In the genomic region with DNA sequence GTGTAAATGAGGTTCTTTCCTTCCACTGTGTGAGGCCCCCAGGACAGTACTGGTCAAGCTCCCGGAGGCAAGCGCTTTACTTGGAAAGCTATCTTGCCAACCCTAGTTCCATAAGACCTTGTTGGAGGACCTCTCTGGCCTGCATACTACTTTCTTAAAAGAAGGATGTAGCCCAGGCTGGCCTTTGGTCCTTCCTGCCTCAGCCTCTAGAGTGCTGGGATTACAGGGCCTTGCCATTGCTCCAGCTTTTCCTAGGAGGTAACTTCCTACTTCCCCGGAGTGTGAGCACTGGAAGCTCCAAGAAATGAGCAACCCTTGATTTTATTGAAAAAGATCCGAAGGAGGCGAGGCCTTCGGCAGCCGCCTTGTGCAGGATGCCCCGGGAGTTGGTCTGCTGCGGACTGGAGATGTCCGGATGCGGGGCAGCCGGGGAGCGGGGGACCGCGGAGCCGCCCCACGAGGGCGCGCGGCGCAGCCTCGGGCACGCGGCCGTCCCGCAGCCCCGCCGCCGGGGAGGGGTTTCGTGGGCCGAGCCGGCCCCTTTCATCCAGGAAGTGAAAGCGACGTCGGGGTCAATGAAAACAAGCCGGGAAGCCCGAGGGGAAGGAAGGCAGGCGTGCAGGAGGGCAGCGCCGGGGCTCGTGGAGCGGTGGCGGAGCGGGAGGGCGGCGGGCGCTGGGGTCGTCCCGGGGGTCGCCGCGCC, we compare ENCODE assay signal across 8 mouse cellular contexts. TPM values are rescaled to one million over a fixed set of nuclear protein-coding genes. Genes with fewer than 3 reads are reported as not detected.
A peak's percentile ranks its signal among the peaks of the same experiment; 100 is the strongest.
DNase-seq lines count a peak whose midpoint lies in the region; ATAC-seq and TF ChIP-seq lines count a peak whose summit lies in the region.

A gene (plus strand): TSS at position 557 of the 703 bp plus-strand sequence.

- TF ChIP-seq CTCF in MEL (IDR thresholded peaks at IDR 0.05 in 2 of 3, conservative IDR thresholded peaks at IDR 0.05 in 1 of 3; ENCODE audit: control insufficient read depth in 1 of 3, insufficient read depth in 1 of 3, low read depth in 2 of 3, low read length in 3 of 3, poor library complexity in 1 of 3, severe bottlenecking in 1 of 3) = no peak
- no peak for TF ChIP-seq CTCF in olfactory bulb, adult 2 months (IDR thresholded peaks at IDR 0.05; ENCODE audit: insufficient read depth, low read depth, low read length)

- peak within 1 kb of the TSS; percentile 79 for H3K9ac ChIP-seq in MEL (ENCODE audit: control insufficient read depth, low read depth, low read length, poor library complexity, severe bottlenecking)
- H3K9ac ChIP-seq in lung, embryonic 15.5 days = peak within 1 kb of the TSS; percentile 88

- peak; percentile 78 for DNase-seq in MEL (ENCODE audit: low read depth, low spot score)
- peak; percentile 80 for DNase-seq in cerebellum, adult 9-10 months
- peak; percentile 48 for DNase-seq in layer of hippocampus, adult 9-10 months (ENCODE audit: low spot score)
- DNase-seq in thymus, adult 18-20 months = peak; percentile 69 to 70

- ATAC-seq in frontal cortex, adult (ENCODE audit: low TSS enrichment) = peak; percentile 87
- ATAC-seq in hematopoietic stem cell, adult 5-6 weeks (replicated peaks in 1 of 2; ENCODE audit: insufficient read depth in 1 of 2, low FRiP score in 2 of 2, low TSS enrichment in 1 of 2, low read depth in 1 of 2, poor library complexity in 2 of 2, severe bottlenecking in 2 of 2) = peak; percentile 13 to 48; a peak in 3 of 4 replicates
- peak; percentile 77 for ATAC-seq in lung, embryonic 15.5 days (ENCODE audit: borderline replicate concordance, extremely low read depth, low FRiP score, low TSS enrichment)

- TF ChIP-seq EP300 in MEL (IDR thresholded peaks at IDR 0.05; ENCODE audit: low read depth in 1 of 2, low read length in 2 of 2) = no peak

- no peaks in the 10 kb centered on the region for H3K27me3 ChIP-seq in MEL (ENCODE audit: control insufficient read depth in 1 of 2, insufficient read depth in 2 of 2, low read length in 2 of 2)
- H3K27me3 ChIP-seq in lung, embryonic 15.5 days = no peaks in the 10 kb centered on the region

- peaks cover under 1 to 29% of the 10 kb centered on the region in 2 experiments; a peak in 3 of 4 replicates for H3K36me3 ChIP-seq in MEL (ENCODE audit: control insufficient read depth in 1 of 2, insufficient read depth in 2 of 2, low read length in 2 of 2)
- H3K36me3 ChIP-seq in lung, embryonic 15.5 days = 0 out of 2 replicates have a peak, but pooled peaks cover 7% of the 10 kb centered on the region

- peak; percentile 75 to 77 for TF ChIP-seq POLR2A in MEL (IDR thresholded peaks at IDR 0.05; ENCODE audit: control insufficient read depth in 1 of 2, insufficient read depth in 1 of 2, low read depth in 1 of 2, low read length in 2 of 2, poor library complexity in 1 of 2)
- TF ChIP-seq POLR2A in olfactory bulb, adult 2 months (IDR thresholded peaks at IDR 0.05; ENCODE audit: insufficient read depth, low read depth, low read length) = peak; percentile 75

- WGBS in lung, embryonic 15.5 days = 9% methylated on average over 27 of the region's 52 CpGs
- 6% methylated on average over 50 of the region's 52 CpGs for WGBS in olfactory bulb, adult 2 months

- peak within 1 kb of the TSS; percentile 75 for H3K4me2 ChIP-seq in lung, embryonic 15.5 days

- peaks cover 38% of the 10 kb centered on the region for H3K79me2 ChIP-seq in MEL (ENCODE audit: control insufficient read depth, insufficient read depth, low read length, poor library complexity)

- TF ChIP-seq RAD21 in MEL (IDR thresholded peaks at IDR 0.05; ENCODE audit: low read depth, low read length) = no peak

- H3K27ac ChIP-seq in MEL (ENCODE audit: control insufficient read depth, low read depth, low read length) = peak within 1 kb of the TSS; percentile 50
- peak within 1 kb of the TSS; percentile 87 for H3K27ac ChIP-seq in lung, embryonic 15.5 days
- peak within 1 kb of the TSS; percentile 62; the same call in 1 of the 2 replicates for H3K27ac ChIP-seq in olfactory bulb, adult 2 months (ENCODE audit: insufficient read depth, low read depth, low read length)

- no peaks in the 10 kb centered on the region for H3K9me3 ChIP-seq in MEL (replicated peaks; ENCODE audit: insufficient read depth, low read length)
- H3K9me3 ChIP-seq in lung, embryonic 15.5 days = no peaks in the 10 kb centered on the region

- H3K4me3 ChIP-seq in MEL (ENCODE audit: control insufficient read depth in 1 of 2, insufficient read depth in 1 of 2, low read depth in 2 of 2, low read length in 2 of 2) = peak within 1 kb of the TSS; percentile 83 to 94
- peak within 1 kb of the TSS; percentile 97 for H3K4me3 ChIP-seq in lung, embryonic 15.5 days
- peak within 1 kb of the TSS; percentile 95 for H3K4me3 ChIP-seq in olfactory bulb, adult 2 months (ENCODE audit: insufficient read depth, low read depth, low read length)

- peaks cover 4 to 16% of the 10 kb centered on the region in 2 experiments; a peak in 3 of 4 replicates for H3K4me1 ChIP-seq in MEL (ENCODE audit: control insufficient read depth in 1 of 2, insufficient read depth in 2 of 2, low read length in 2 of 2)
- H3K4me1 ChIP-seq in lung, embryonic 15.5 days = peaks cover 33% of the 10 kb centered on the region
- no peaks in the 10 kb centered on the region; the same call in 1 of the 2 replicates for H3K4me1 ChIP-seq in olfactory bulb, adult 2 months (ENCODE audit: control insufficient read depth, insufficient read depth, low read length)

TF ChIP-seq in MEL, 35 proteins besides CTCF, POLR2A, EP300 and RAD21 (continues in another document):
- TF ChIP-seq POLR2AphosphoS2 (IDR thresholded peaks at IDR 0.05; ENCODE audit: low read length) (peak; percentile 60; the same call in 1 of the 2 replicates), ZKSCAN1 (IDR thresholded peaks at IDR 0.05; ENCODE audit: low read depth, low read length) (peak; percentile 13; the same call in 1 of the 2 replicates), TCF12 (IDR thresholded peaks at IDR 0.05; ENCODE audit: low read depth, low read length) (0 out of 2 replicates have a peak, but pooled peaks have one; percentile 15), MAFK (IDR thresholded peaks at IDR 0.05; ENCODE audit: borderline replicate concordance, low read depth, low read length) (no peak), KAT2A (conservative IDR thresholded peaks at IDR 0.05; ENCODE audit: low read depth, low read length) (no peak; the same call in 1 of the 2 replicates), NELFE (IDR thresholded peaks at IDR 0.05; ENCODE audit: low read depth, low read length) (peak; percentile 78; the same call in 1 of the 2 replicates), SMC3 (IDR thresholded peaks at IDR 0.05; ENCODE audit: low read depth, low read length) (no peak), E2F4 (IDR thresholded peaks at IDR 0.05; ENCODE audit: borderline replicate concordance, low read depth, low read length) (no peak), MAZ (IDR thresholded peaks at IDR 0.05; ENCODE audit: low read depth, low read length) (0 out of 2 replicates have a peak, but pooled peaks have one; percentile 29), SIN3A (IDR thresholded peaks at IDR 0.05; ENCODE audit: low read length) (peak; percentile 55), MYC (IDR thresholded peaks at IDR 0.05; ENCODE audit: low read depth, low read length) (no peak), ZMIZ1 (IDR thresholded peaks at IDR 0.05; ENCODE audit: low read depth, low read length) (no peak), BHLHE40 (IDR thresholded peaks at IDR 0.05; ENCODE audit: borderline replicate concordance, low read depth, low read length) (no peak), MXI1 (IDR thresholded peaks at IDR 0.05; ENCODE audit: low read depth, low read length) (peak; percentile 83), JUND (IDR thresholded peaks at IDR 0.05; ENCODE audit: low read depth, low read length) (no peak), MEF2A (IDR thresholded peaks at IDR 0.05; ENCODE audit: extremely low read depth, insufficient replicate concordance, low read depth, low read length, poor library complexity, severe bottlenecking) (no peak), ZNF384 (IDR thresholded peaks at IDR 0.05; ENCODE audit: low read depth, low read length) (no peak), ELF1 (IDR thresholded peaks at IDR 0.05; ENCODE audit: low read depth, low read length) (peak; percentile 74), USF2 (IDR thresholded peaks at IDR 0.05; ENCODE audit: borderline replicate concordance in 1 of 2, insufficient read depth in 1 of 2, low read depth in 1 of 2, low read length in 2 of 2) (no peak), TAL1 (IDR thresholded peaks at IDR 0.05; ENCODE audit: low read length) (no peak), ETS1 (IDR thresholded peaks at IDR 0.05; ENCODE audit: low read depth, low read length) (no peak), UBTF (IDR thresholded peaks at IDR 0.05; ENCODE audit: borderline replicate concordance, insufficient read depth, low read depth, low read length) (0 out of 2 replicates have a peak, but pooled peaks have one; percentile 58), POLR2AphosphoS5 (IDR thresholded peaks at IDR 0.05; ENCODE audit: borderline replicate concordance, low read depth, low read length) (no peak), CHD1 (IDR thresholded peaks at IDR 0.05; ENCODE audit: low read depth, low read length) (no peak), HCFC1 (IDR thresholded peaks at IDR 0.05; ENCODE audit: low read depth, low read length) (peak; percentile 79), MAX (IDR thresholded peaks at IDR 0.05; ENCODE audit: low read length) (peak; percentile 60), NRF1 (IDR thresholded peaks at IDR 0.05; ENCODE audit: insufficient read depth, low read depth, low read length, poor library complexity, severe bottlenecking) (peak; percentile 29; the same call in 1 of the 2 replicates), RCOR1 (IDR thresholded peaks at IDR 0.05; ENCODE audit: low read depth, low read length) (no peak), USF1 (IDR thresholded peaks at IDR 0.05; ENCODE audit: low read depth, low read length) (no peak), MYB (IDR thresholded peaks at IDR 0.05; ENCODE audit: low read depth, low read length) (no peak), ZC3H11A (IDR thresholded peaks at IDR 0.05; ENCODE audit: low read depth, low read length) (no peak), GATA1 (IDR thresholded peaks at IDR 0.05; ENCODE audit: low read depth, low read length) (no peak), GABPA (IDR thresholded peaks at IDR 0.05; ENCODE audit: low read depth, low read length) (no peak), TBP (IDR thresholded peaks at IDR 0.05; ENCODE audit: low read depth, low read length) (no peak)

RNA-seq across cellular contexts. Expression of the gene that starts here (rescaled TPM):
- 15.1 and 20.5 TPM in 2 replicates for total RNA-seq in MEL (2012; rRNA removed)
- 10 to 100 TPM in 1 of 2 experiments, not detected in 1; 23.4 TPM for polyA plus RNA-seq in MEL (2012; ENCODE audit: insufficient read depth in 1 of 2, insufficient read length in 2 of 2, low read depth in 1 of 2, low replicate concordance in 2 of 2, missing spikeins in 1 of 2)
- 25.3 and 28.1 TPM in 2 replicates for total RNA-seq in hematopoietic stem cell, adult 5-6 weeks (2017)
- 12.4 and 13.4 TPM in 2 replicates for polyA plus RNA-seq in lung, embryonic 15.5 days (2015; fragmentation: Nextera tagmentation; extraction: Ambion mirVana)
- polyA plus RNA-seq in olfactory bulb, adult 2 months (2012; ENCODE audit: insufficient read depth, insufficient read length, low replicate concordance, missing spikeins) = not detected in 2 replicates

Comparison
In these comparisons a context has a peak if more than half of its experiments do, and no peak if none do; other contexts are left out.
1. Peak in every context shown above with its lines: DNase-seq, ATAC-seq, H3K4me3 ChIP-seq and H3K27ac ChIP-seq.
2. RNA of the gene that starts here (polyA plus RNA-seq): 23.4 TPM in MEL and 12.4 to 13.4 TPM in lung, embryonic 15.5 days; not detected in olfactory bulb, adult 2 months; every median in the first group is over 10 times any median in the second.
3. ATAC-seq: peak in every context shown above with its lines; median percentile 87 in frontal cortex, adult; 77 in lung, embryonic 15.5 days; 30 in hematopoietic stem cell, adult 5-6 weeks.